Comparison of ENCODE assay signal across 22 mouse cellular contexts in the genomic region with DNA sequence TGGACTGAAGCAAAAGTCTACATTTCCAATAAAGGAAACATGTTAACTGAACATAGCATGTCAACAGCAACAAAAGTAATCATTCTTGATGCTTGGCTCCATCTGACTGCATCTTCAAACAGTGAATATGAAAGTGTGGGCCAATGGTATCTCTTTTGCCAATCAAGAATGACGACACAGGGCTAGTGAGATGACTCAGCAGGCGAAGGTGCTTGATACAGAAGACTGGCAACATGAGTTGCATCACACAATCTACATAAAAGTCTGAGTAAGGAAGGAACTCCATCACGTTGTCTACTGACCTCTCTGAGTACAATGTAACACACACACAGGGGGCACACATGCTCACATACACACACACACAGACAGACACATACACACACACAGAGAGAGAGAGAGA. TPM values are rescaled to one million over a fixed set of nuclear protein-coding genes. Genes with fewer than 3 reads are reported as not detected.
DNase-seq lines count a peak whose midpoint lies in the region; ATAC-seq lines count a peak whose summit lies in the region.
"Had no signal": no experiment of that assay in that cellular context is flagged by ENCODE, and none has a peak within 500 bp of the region (broad histone marks: within the 10 kb centered on the region; RNA-seq: fewer than 3 reads in every experiment).

No protein-coding gene starts in this region.

- no peaks in the 10 kb centered on the region for H3K4me1 ChIP-seq in midbrain, embryonic 14.5 days (ENCODE audit: control insufficient read depth, insufficient read depth, low read length)
- H3K4me1 ChIP-seq: embryonic facial prominence, embryonic 10.5 days; forebrain, embryonic 13.5 days; heart, embryonic 10.5 days; hindbrain, embryonic 12.5 days; intestine, embryonic 15.5 days had no signal

- no peak overlapping the region for H3K4me3 ChIP-seq in midbrain, embryonic 14.5 days (replicated peaks; ENCODE audit: low read depth, low read length)
- H3K4me3 ChIP-seq: embryonic facial prominence, embryonic 10.5 days; forebrain, embryonic 13.5 days; gastrocnemius, adult 2 months; heart, embryonic 10.5 days; hindbrain, embryonic 12.5 days; intestine, embryonic 15.5 days had no signal

- H3K36me3 ChIP-seq in midbrain, embryonic 14.5 days (ENCODE audit: control insufficient read depth, insufficient read depth, low read length), result no peaks in the 10 kb centered on the region
- H3K36me3 ChIP-seq: embryonic facial prominence, embryonic 10.5 days; heart, embryonic 10.5 days; hindbrain, embryonic 12.5 days; intestine, embryonic 15.5 days had no signal

- no peak overlapping the region for H3K9ac ChIP-seq in midbrain, embryonic 14.5 days (replicated peaks; ENCODE audit: low read length)
- H3K9ac ChIP-seq: forebrain, embryonic 13.5 days; hindbrain, embryonic 12.5 days; intestine, embryonic 15.5 days had no signal

- 0 out of 2 replicates have a peak, but pooled peaks cover 3% of the 10 kb centered on the region for H3K27me3 ChIP-seq in midbrain, embryonic 14.5 days (ENCODE audit: control insufficient read depth, insufficient read depth, low read length)
- H3K27me3 ChIP-seq: forebrain, embryonic 13.5 days; intestine, embryonic 15.5 days; Patski had no signal

- H3K9me3 ChIP-seq in midbrain, embryonic 14.5 days (ENCODE audit: control insufficient read depth, low read length), result no peaks in the 10 kb centered on the region
- H3K9me3 ChIP-seq: embryonic facial prominence, embryonic 10.5 days; forebrain, embryonic 13.5 days; heart, embryonic 10.5 days; hindbrain, embryonic 12.5 days; intestine, embryonic 15.5 days had no signal

- peak; percentile 83 for ATAC-seq in activated CD4-positive, CD25-positive, alpha-beta regulatory T cell, adult 4 months
- peak; percentile 30; the same call in 1 of the 2 replicates for ATAC-seq in megakaryocyte, adult 5-6 weeks (ENCODE audit: poor library complexity, severe bottlenecking)
- no peak for ATAC-seq in midbrain, embryonic 14.5 days (ENCODE audit: low FRiP score, low TSS enrichment)
- ATAC-seq: forebrain, embryonic 13.5 days; hindbrain, embryonic 16.5 days; intestine, embryonic 15.5 days; Patski had no signal

- DNase-seq in CD4-positive, CD25-positive, alpha-beta regulatory T cell, adult 2 months (ENCODE audit: low read depth, low spot score), result peak; percentile 57
- DNase-seq in midbrain, embryonic 14.5 days, result no peak
- DNase-seq in layer of hippocampus, adult 8-10 months (ENCODE audit: low spot score in 2 of 2), result no peak
- no peak for DNase-seq in left cerebral cortex, postnatal 36 days (ENCODE audit: low spot score in 2 of 2)
- DNase-seq: adrenal gland, adult 8-10 months; adrenal gland, postnatal 36 days; cerebellum, adult 2 months; cerebellum, postnatal 10 days; gastrocnemius, adult 2 months; gastrocnemius, postnatal 25 days; heart, adult 11 months; heart, postnatal 10 days; heart, postnatal 4 days had no signal

- no peak overlapping the region for H3K4me2 ChIP-seq in midbrain, embryonic 14.5 days (ENCODE audit: low read length)
- H3K4me2 ChIP-seq: forebrain, embryonic 13.5 days; hindbrain, embryonic 12.5 days; intestine, embryonic 15.5 days had no signal

- intact Hi-C loops in left cerebral cortex, postnatal 36 days (cut with DNase I), result no loop called here

- no peak overlapping the region for H3K27ac ChIP-seq in midbrain, embryonic 14.5 days (replicated peaks; ENCODE audit: low read depth, low read length)
- H3K27ac ChIP-seq: embryonic facial prominence, embryonic 10.5 days; forebrain, embryonic 13.5 days; gastrocnemius, adult 2 months; heart, embryonic 10.5 days; hindbrain, embryonic 12.5 days; intestine, embryonic 15.5 days had no signal

- WGBS in midbrain, embryonic 14.5 days, result 81% methylated on average over 3 of the region's 3 CpGs

RNA-seq across cellular contexts. Expression of gene Gpm6b, which starts 9.0 kb away (rescaled TPM):
- polyA plus RNA-seq in activated CD4-positive, CD25-positive, alpha-beta regulatory T cell, adult 4 months (2017; shearing (Covaris generic)), result 10 to 100 TPM; 23.7 to 23.9 TPM
- total RNA-seq in megakaryocyte, adult 5-6 weeks (2015), result 0.27 TPM in 1 of 2 replicates, not detected in the other
- total RNA-seq in megakaryocyte, adult 5-6 weeks (2017), result 0.04 TPM in 1 of 2 replicates, not detected in the other
- polyA plus RNA-seq in midbrain, embryonic 14.5 days (2014; fragmentation: Nextera tagmentation; extraction: Ambion mirVana), result 227 and 249 TPM in 2 replicates
- 100 to 1,000 TPM; 610 to 714 (median 661) TPM for total RNA-seq in layer of hippocampus, adult 8-10 months (2022)
- total RNA-seq in left cerebral cortex, postnatal 36 days (2021), result 100 to 1,000 TPM; 654 to 678 TPM

RNA-seq across cellular contexts. Expression of gene Gemin8, which starts 59.5 kb away (rescaled TPM):
- polyA plus RNA-seq in activated CD4-positive, CD25-positive, alpha-beta regulatory T cell, adult 4 months (2017; shearing (Covaris generic)), result 10 to 100 TPM; 20.9 to 21.5 TPM
- total RNA-seq in megakaryocyte, adult 5-6 weeks (2015), result 5.8 and 6.5 TPM in 2 replicates
- 4.1 and 4.6 TPM in 2 replicates for total RNA-seq in megakaryocyte, adult 5-6 weeks (2017)
- polyA plus RNA-seq in midbrain, embryonic 14.5 days (2014; fragmentation: Nextera tagmentation; extraction: Ambion mirVana), result 8.3 and 9.7 TPM in 2 replicates
- total RNA-seq in layer of hippocampus, adult 8-10 months (2022), result 10 to 100 TPM; 12.4 to 16.2 (median 13.1) TPM
- total RNA-seq in left cerebral cortex, postnatal 36 days (2021), result 10 to 100 TPM; 10.7 to 12.8 TPM

Comparison
In these comparisons a context has a peak if more than half of its experiments do, and no peak if none do; other contexts are left out.
1. RNA of gene Gpm6b, which starts 9.0 kb away (total RNA-seq): 610 to 714 TPM in layer of hippocampus, adult 8-10 months and 654 to 678 TPM in left cerebral cortex, postnatal 36 days; 0.04 to 0.27 TPM in megakaryocyte, adult 5-6 weeks; every median in the first group is over 100 times any median in the second.